Mouse (Mus musculus) heart, adult 2 months (tissue): Measurements from ENCODE around the gene Relt.

Experiments used
- CTCF ChIP-seq: fragments of 200-600 bp; IDR thresholded peaks from 2 replicates; pipeline ENCODE4 v1.8.1; 2022; ENCODE audit warnings: antibody characterized with exemption, mild to moderate bottlenecking, moderate library complexity
- POLR2A ChIP-seq: fragments of 200-500 bp; IDR thresholded peaks from 2 replicates; pipeline ENCODE4 v1.6.1; 2011; ENCODE audit warnings: mild to moderate bottlenecking, low read depth, low read length, control low read depth; ENCODE audit not compliant: insufficient read depth

DNA sequence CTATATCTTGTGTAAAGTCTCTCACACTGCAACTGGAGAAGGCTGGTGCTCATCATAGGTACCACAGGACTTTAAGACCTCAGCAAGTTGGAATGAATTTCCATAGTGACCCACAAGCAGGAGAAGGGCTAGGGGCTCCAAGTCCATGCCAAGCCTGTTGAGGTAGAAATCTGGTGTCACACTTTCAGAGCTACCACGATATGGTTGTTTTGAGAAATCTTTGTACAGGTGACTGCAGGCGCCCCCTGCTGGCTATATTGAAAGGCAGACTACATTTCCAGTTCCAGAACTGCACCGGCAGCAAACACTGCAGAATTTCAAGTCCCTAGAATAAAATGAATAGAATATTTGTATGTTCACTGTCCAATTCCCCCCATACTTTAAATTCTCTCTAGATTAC is 3.4 kb upstream of the Relt start:
- TF ChIP-seq POLR2A (no peak), CTCF (no peak; the same call in 1 of the 2 replicates)
